Mouse (Mus musculus): ENCODE data around the gene Cxcl1.

Cxcl1 gene

GRCm38 (mm10) chr5:90884628-90885242 lies 6.3 kb upstream of the Cxcl1 start:
- in situ Hi-C loops (cut with MboI, MseI) = no loop called here

DNA sequence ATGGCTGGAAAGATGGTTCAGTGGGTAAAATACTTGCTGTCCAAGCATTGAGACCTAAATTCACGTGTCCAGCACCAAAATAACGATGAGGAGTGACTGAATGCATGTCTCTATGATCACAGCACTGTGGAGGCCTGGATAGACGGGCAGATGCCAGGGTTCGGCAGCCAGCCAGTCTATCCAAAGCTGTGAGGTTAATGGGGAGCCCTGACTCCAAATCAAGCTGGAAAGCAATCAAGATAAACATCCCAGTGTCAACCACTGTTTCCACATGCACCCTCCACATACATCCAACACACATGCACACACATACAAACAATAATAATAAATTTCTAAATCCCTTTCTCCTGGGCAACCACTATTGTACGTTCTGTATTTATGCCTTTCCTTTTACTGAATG lies 2.4 kb upstream of the Cxcl1 start:
- in situ Hi-C loops (cut with MboI, MseI) = no loop called here

- in situ Hi-C loops (cut with MboI, MseI) = no loop called here
Measured at GRCm38 (mm10) chr5:90891464-90891813, 398 bp downstream of the Cxcl1 start.

DNA sequence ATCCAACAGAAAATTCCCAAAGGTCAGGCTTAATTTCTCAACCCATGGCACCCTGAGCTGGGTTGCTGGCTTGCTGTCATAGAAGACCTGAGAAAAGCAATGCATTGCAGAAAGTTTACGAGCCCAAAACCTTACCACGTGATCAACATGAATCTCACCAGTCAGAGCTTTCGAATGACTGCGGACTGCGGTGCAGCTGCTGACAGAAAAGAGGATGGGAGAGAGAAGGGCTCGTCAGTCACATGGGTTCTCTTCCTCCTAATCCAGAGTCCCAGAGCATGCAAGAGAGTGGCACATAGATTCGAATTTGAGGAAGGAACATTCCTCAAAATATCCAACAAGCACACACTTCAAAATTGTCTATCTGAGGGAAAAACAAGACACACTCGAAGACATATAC lies 3.2 kb downstream of the Cxcl1 start:
- in situ Hi-C loops (cut with MboI, MseI) = no loop called here

- in situ Hi-C loops (cut with MboI, MseI) = no loop called here
Measured at GRCm38 (mm10) chr5:90897429-90897828, 6.4 kb downstream of the Cxcl1 start.

DNA sequence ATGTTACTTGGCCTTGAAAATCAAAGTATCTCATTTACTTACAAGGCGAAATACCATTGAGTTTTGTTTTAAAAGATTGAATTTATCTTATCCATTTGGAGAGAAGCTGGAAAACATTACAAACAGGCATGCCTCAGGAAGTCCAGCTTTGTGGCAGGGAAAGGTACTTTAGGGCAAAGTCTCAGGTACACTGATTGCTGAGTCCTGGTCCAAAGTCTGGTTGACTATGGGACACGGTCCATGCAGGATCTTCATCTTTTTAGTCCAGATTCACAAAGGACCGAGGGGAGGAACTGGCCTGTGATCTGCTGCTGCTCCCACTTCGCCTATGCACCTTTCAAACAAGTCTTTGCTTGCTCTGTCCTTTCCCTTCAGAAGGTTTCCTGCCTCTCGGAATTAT lies 8.3 kb downstream of the Cxcl1 start:
- in situ Hi-C loops (cut with MboI, MseI) = no loop called here

DNA sequence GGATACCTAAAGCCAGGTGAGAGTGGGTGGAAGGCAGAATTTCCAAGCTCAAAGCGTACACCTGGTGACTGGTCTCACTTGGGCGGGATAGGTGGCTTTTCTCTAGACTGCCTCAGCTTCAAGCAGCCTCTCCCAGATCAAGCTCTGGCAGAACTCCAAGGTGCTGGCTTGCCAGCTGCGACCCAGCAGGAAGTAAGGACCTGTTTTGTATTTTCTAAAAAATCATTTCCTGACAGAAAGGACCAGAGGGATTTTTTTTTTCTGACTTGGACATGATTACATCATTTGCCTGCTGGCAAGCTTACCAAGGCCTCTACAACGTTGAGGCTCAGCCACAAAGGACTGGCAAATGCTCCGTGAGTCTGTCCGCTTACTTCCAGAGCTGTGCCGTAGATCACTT lies 9.1 kb downstream of the Cxcl1 start:
- in situ Hi-C loops (cut with MboI, MseI) = no loop called here

DNA sequence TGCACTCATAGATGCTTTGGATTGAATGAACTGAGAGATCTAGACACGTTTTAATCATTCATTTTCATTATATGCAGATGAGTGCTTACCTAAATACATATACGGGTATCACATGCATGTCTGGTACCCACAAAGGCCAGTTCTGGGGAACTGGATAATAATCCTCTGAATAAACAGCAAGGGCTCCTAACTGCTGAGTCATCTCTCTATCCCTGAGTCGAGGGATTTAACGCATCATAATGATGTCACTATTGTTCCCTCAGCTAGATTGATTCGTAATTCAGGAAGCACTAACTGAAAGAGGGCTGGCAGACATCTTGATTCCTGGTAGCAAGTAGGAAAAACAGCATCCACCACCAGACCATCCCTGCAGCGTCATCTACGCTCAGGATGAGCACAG lies 9.6 kb downstream of the Cxcl1 start:
- in situ Hi-C loops (cut with MboI, MseI) = no loop called here

GRCm38 (mm10) chr5:90902380-90903260 lies 11.6 kb downstream of the Cxcl1 start:
- in situ Hi-C loops (cut with MboI, MseI) = no loop called here

GRCm38 (mm10) chr5:90903339-90904020 lies 12.4 kb downstream of the Cxcl1 start, which contains the start of gene Cxcl2:
Gene Cxcl2 (plus strand): TSS chr5:90903871.
- in situ Hi-C loops (cut with MboI, MseI) = no loop called here

GRCm38 (mm10) chr5:90908983-90909382 lies 17.9 kb downstream of the Cxcl1 start:
- in situ Hi-C loops (cut with MboI, MseI) = loop anchor here (5.0 kb wide), 1 partner anchor 257 kb away; no protein-coding TSS in a partner anchor

GRCm38 (mm10) chr5:90919495-90919894 lies 28.5 kb downstream of the Cxcl1 start:
- in situ Hi-C loops (cut with MboI, MseI) = no loop called here

- in situ Hi-C loops (cut with MboI, MseI) = no loop called here
Measured at GRCm38 (mm10) chr5:90922958-90923357, 31.9 kb downstream of the Cxcl1 start.

GRCm38 (mm10) chr5:90930546-90930945 lies 39.5 kb downstream of the Cxcl1 start:
- in situ Hi-C loops (cut with MboI, MseI) = no loop called here

GRCm38 (mm10) chr5:90930971-90931851 lies 40.2 kb downstream of the Cxcl1 start, which contains the start of gene Mthfd2l:
Gene Mthfd2l (plus strand): TSS chr5:90931117.
- in situ Hi-C loops (cut with MboI, MseI) = no loop called here

GRCm38 (mm10) chr5:90931911-90932310 lies 40.9 kb downstream of the Cxcl1 start:
- in situ Hi-C loops (cut with MboI, MseI) = no loop called here

DNA sequence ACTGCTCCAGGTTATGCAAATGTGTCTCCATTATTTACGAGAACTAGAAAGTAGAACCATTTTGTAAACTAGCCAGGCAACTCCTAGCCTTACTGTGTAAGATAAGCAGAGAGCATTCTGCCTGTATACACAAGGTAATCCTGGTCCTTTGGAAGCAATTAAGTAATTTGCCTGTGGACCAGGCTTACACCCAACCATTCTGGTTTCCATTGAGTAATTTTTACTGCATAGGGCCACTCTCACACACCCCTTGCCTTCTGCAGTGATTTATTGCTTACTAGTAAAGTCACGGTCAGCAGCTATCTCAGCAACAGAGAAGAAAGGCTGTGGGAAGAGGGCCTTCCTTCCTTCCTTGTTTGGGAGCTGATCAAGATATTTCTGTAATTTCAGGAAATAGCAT lies 45.7 kb downstream of the Cxcl1 start:
- in situ Hi-C loops (cut with MboI, MseI) = no loop called here
